Mouse (Mus musculus): ENCODE data around the gene March11. TPM values are rescaled to one million over a fixed set of nuclear protein-coding genes. Genes with fewer than 3 reads are reported as not detected.

The March11 gene
- total RNA-seq, 2 experiments from 2014 or later, result 1.2 to 1.6 TPM

- no peak for DNase-seq (ENCODE audit: low spot score in 2 of 2)
These were observed 64.9 kb downstream of the March11 start for GRCm38 (mm10) chr15:26373759-26374158.

GRCm38 (mm10) chr15:26374232-26374631, 65.4 kb downstream of the March11 start:
- DNase-seq (ENCODE audit: low spot score in 2 of 2), result no peak

GRCm38 (mm10) chr15:26374946-26375345, 66.1 kb downstream of the March11 start:
- no peak for DNase-seq (ENCODE audit: low spot score in 2 of 2)

GRCm38 (mm10) chr15:26377355-26377754, 68.5 kb downstream of the March11 start:
- DNase-seq (ENCODE audit: low spot score in 2 of 2), result no peak

GRCm38 (mm10) chr15:26378879-26379278, 70.0 kb downstream of the March11 start:
- DNase-seq (ENCODE audit: low spot score in 2 of 2), result no peak

GRCm38 (mm10) chr15:26379831-26380230, 71.0 kb downstream of the March11 start:
- no peak for DNase-seq (ENCODE audit: low spot score in 2 of 2)

GRCm38 (mm10) chr15:26380844-26381243, 72.0 kb downstream of the March11 start:
- no peak for DNase-seq (ENCODE audit: low spot score in 2 of 2)

- no peak for DNase-seq (ENCODE audit: low spot score in 2 of 2)
These were observed 81.2 kb downstream of the March11 start for GRCm38 (mm10) chr15:26390001-26390400.

GRCm38 (mm10) chr15:26396556-26396955, 87.7 kb downstream of the March11 start:
- no peak for DNase-seq (ENCODE audit: low spot score in 2 of 2)

- DNase-seq (ENCODE audit: low spot score in 2 of 2), result no peak
These were observed 116.4 kb downstream of the March11 start for GRCm38 (mm10) chr15:26425284-26425683.

GRCm38 (mm10) chr15:26426231-26426630, 117.4 kb downstream of the March11 start:
- DNase-seq (ENCODE audit: low spot score in 2 of 2), result no peak

GRCm38 (mm10) chr15:26430565-26430964, 121.7 kb downstream of the March11 start:
- DNase-seq (ENCODE audit: low spot score in 2 of 2), result no peak

GRCm38 (mm10) chr15:26432676-26433075, 123.8 kb downstream of the March11 start:
- peak in 1 of 2 experiments; percentile 24 for DNase-seq (ENCODE audit: low spot score in 2 of 2)

- DNase-seq (ENCODE audit: low spot score in 2 of 2), result no peak
These were observed 126.9 kb downstream of the March11 start for GRCm38 (mm10) chr15:26435725-26436124.

- no peak for DNase-seq (ENCODE audit: low spot score in 2 of 2)
These were observed 128.3 kb downstream of the March11 start for GRCm38 (mm10) chr15:26437113-26437512.

Measured in adrenal gland, adult 18-20 months (tissue).